Comparison of ENCODE assay signal across 16 mouse cellular contexts in the genomic region with DNA sequence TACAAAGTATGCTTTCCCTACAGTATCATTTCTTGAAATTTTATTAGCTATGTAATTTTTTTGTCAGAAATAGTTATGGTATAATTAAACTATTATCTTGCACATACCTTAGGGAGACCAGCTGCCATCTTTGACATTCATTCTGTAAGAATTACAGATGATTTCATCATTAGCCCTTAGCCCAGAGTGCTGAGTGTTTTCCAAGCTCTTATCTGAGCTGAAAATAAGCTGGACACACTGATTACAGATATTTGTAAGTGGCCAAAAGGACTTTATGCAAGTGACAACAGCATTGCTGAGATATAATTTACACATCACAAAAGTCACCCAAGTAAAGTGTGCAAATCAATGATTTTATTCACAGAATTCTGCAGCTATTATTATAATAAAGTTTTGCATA. TPM values are rescaled to one million over a fixed set of nuclear protein-coding genes. Genes with fewer than 3 reads are reported as not detected.
DNase-seq lines count a peak whose midpoint lies in the region.
"Had no signal": no experiment of that assay in that cellular context is flagged by ENCODE, and none has a peak within 500 bp of the region (broad histone marks: within the 10 kb centered on the region; RNA-seq: fewer than 3 reads in every experiment).

No protein-coding gene starts in this region.

- peak; percentile 50 for DNase-seq in 3T3-L1 (ENCODE audit: low read depth, low spot score)
- DNase-seq in 416B (ENCODE audit: low read depth), result peak; percentile 41
- DNase-seq in adipocyte (ENCODE audit: low spot score), result peak; percentile 49
- DNase-seq in left cerebral cortex, adult 8-10 months (ENCODE audit: low spot score in 2 of 2), result no peak
- DNase-seq in right cerebral cortex, adult 18-20 months, result no peak
- no peak for DNase-seq in kidney, adult 9 months
- DNase-seq: adrenal gland, postnatal 10 days; adrenal gland, postnatal 36 days; B cell, adult 2 months; cerebellum, adult 2 months; cerebellum, adult 9-11 months; cerebellum, postnatal 25 days; gastrocnemius, postnatal 25 days; heart, adult 18-20 months; heart, postnatal 10 days; heart, postnatal 4 days had no signal

RNA-seq across cellular contexts. Expression of a gene that starts 48.9 kb away (rescaled TPM):
- 10 to 100 TPM; 58.1 to 71.8 (median 63.5) TPM for total RNA-seq in left cerebral cortex, adult 8-10 months (2022)

Comparison
In these comparisons a context has a peak if more than half of its experiments do, and no peak if none do; other contexts are left out.
1. DNase-seq: peak in 3T3-L1 (single experiment), 416B (single experiment) and adipocyte (single experiment); none in left cerebral cortex, adult 8-10 months (0 of 2), right cerebral cortex, adult 18-20 months (single experiment) and kidney, adult 9 months (single experiment).